Mouse (Mus musculus) myocyte (in vitro differentiated cells): Measurements from ENCODE around the gene Tada2b.

Experiments used
- CEBPB ChIP-seq: IDR thresholded peaks from 2 replicates; pipeline ENCODE4 v1.6.1; 2011; ENCODE audit warnings: mild to moderate bottlenecking, moderate library complexity; ENCODE audit not compliant: poor library complexity, insufficient read depth, severe bottlenecking
- E2F4 ChIP-seq: IDR thresholded peaks from one replicate; pipeline ENCODE4 v1.6.1; 2011; ENCODE audit warnings: mild to moderate bottlenecking, control low read depth, moderate library complexity; ENCODE audit not compliant: insufficient read depth
- MAX ChIP-seq: IDR thresholded peaks from one replicate; pipeline ENCODE4 v1.6.1; 2011; ENCODE audit warnings: low read depth, mild to moderate bottlenecking, control low read depth
- MYOD1 ChIP-seq, 3 experiments: IDR thresholded peaks; one replicate each; pipeline ENCODE4 v1.6.1; 2011; ENCODE audit warnings: control low read depth in 2 of 3, low read depth in 2 of 3, mild to moderate bottlenecking in 2 of 3, moderate library complexity in 1 of 3; ENCODE audit not compliant: insufficient read length in 2 of 3, control insufficient read depth in 1 of 3
- MYOG ChIP-seq, 3 experiments: IDR thresholded peaks; one replicate each; pipeline ENCODE4 v1.6.1; 2011; ENCODE audit warnings: control low read depth in 2 of 3, low read depth in 2 of 3, mild to moderate bottlenecking in 2 of 3; ENCODE audit not compliant: insufficient read length in 2 of 3, control insufficient read depth in 1 of 3, insufficient read depth in 1 of 3
- POLR2A ChIP-seq: IDR thresholded peaks from one replicate; pipeline ENCODE4 v1.6.1; 2011; ENCODE audit warnings: low read depth, mild to moderate bottlenecking, control low read depth, moderate library complexity; ENCODE audit not compliant: insufficient read length
- POLR2AphosphoS2 ChIP-seq: IDR thresholded peaks from one replicate; pipeline ENCODE4 v1.6.1; 2011; ENCODE audit warnings: low read depth, control low read depth; ENCODE audit not compliant: insufficient read length
- REST ChIP-seq: IDR thresholded peaks from one replicate; pipeline ENCODE4 v1.6.1; 2011; ENCODE audit warnings: mild to moderate bottlenecking, control low read depth, moderate library complexity; ENCODE audit not compliant: insufficient read depth, insufficient read length
- TCF12 ChIP-seq: IDR thresholded peaks from one replicate; pipeline ENCODE4 v1.6.1; 2011; ENCODE audit warnings: mild to moderate bottlenecking, control low read depth; ENCODE audit not compliant: poor library complexity, insufficient read depth, severe bottlenecking
- USF1 ChIP-seq: IDR thresholded peaks from one replicate; pipeline ENCODE4 v1.6.1; 2011; ENCODE audit warnings: low read depth, mild to moderate bottlenecking, control low read depth, moderate library complexity

GRCm38 (mm10) chr5:36461231-36461630 lies 22.9 kb downstream of the Tada2b start:
- TF ChIP-seq POLR2A (no peak), CEBPB (no peak), USF1 (no peak), TCF12 (no peak), MAX (no peak), MYOG (IDR thresholded peaks at IDR 0.05; ENCODE audit: control insufficient read depth in 1 of 3, insufficient read depth in 1 of 3, insufficient read length in 2 of 3, low read depth in 2 of 3) (no peak), E2F4 (no peak), MYOD1 (IDR thresholded peaks at IDR 0.05; ENCODE audit: control insufficient read depth in 1 of 3, insufficient read length in 2 of 3, low read depth in 2 of 3) (no peak), POLR2AphosphoS2 (no peak), REST (no peak)
